Mouse (Mus musculus) bone marrow, adult 2 months (tissue): ENCODE measurements around the gene Zfp991. TPM values are rescaled to one million over a fixed set of nuclear protein-coding genes. Genes with fewer than 3 reads are reported as not detected.

Experiments
- polyA plus RNA-seq: library from polyadenylated mRNA; stranded (reverse); fragments of >200 nt; gene quantifications from 2 replicates; pipeline ENCODE4 v1.2.4, GENCODE M21; 2011; ENCODE audit warnings: low replicate concordance; ENCODE audit not compliant: missing spikeins, insufficient read depth, insufficient read length

Gene Zfp991
- polyA plus RNA-seq, 1 experiment, result 13.8 TPM

Other genes starting within 250 kb of the Zfp991 start
- gene Gm21411, start 222.4 kb upstream of the Zfp991 start, polyA plus RNA-seq, result not detected in 2 replicates
- 12.0 TPM in 1 of 2 replicates, not detected in the other for gene Zfp989, start 160.1 kb upstream of the Zfp991 start, polyA plus RNA-seq
- 6.3 TPM in 1 of 2 replicates, not detected in the other for gene Rex2, start 110.2 kb upstream of the Zfp991 start, polyA plus RNA-seq
- gene Zfp988, start 173.6 kb downstream of the Zfp991 start, polyA plus RNA-seq, result 4.7 TPM in 1 of 2 replicates, not detected in the other
- gene Zfp978, start 229.3 kb downstream of the Zfp991 start, polyA plus RNA-seq, result 10.5 TPM in 1 of 2 replicates, not detected in the other